Mouse (Mus musculus): ENCODE results near the gene Cxcl15. TPM values are rescaled to one million over a fixed set of nuclear protein-coding genes. Genes with fewer than 3 reads are reported as not detected.
A peak's percentile ranks its signal among the peaks of the same experiment; 100 is the strongest.
"Not testable (repeated sequence)": the region's sequence is repeated elsewhere in the genome, so short reads cannot be mapped to it uniquely, and the experiment has no call there.

The Cxcl15 gene
- polyA plus RNA-seq, 1 experiment from 2014 or later = 0.24 TPM

DNA sequence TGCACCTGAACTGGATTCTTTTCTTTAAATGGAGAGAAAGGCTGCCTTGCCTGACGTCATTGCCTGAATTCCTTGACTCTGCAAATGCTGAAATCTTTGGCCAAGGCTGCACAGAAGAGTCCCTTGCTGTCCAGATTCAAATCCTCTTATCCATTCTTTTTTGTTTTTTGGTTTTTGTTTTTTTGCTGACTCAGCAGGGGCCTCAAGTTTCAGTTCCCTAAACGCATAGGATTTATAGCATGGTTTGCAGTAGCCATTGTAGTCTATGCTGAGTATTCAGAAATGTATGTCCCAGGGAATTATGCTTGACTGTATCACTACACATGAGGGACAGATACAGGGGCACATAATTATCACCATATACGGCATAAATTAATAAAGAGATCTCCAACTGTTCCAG lies 23.0 kb upstream of the Cxcl15 start:
- WGBS = 71% methylated on average over 3 of the region's 3 CpGs
- Histone ChIP-seq H3K27ac (no peak overlapping the region), H3K36me3 (no peaks in the 10 kb centered on the region), H3K27me3 (no peaks in the 10 kb centered on the region), H3K4me3 (no peak overlapping the region), H3K4me2 (replicated peaks) (no peak overlapping the region), H3K9me3 (no peaks in the 10 kb centered on the region), H3K9ac (no peak overlapping the region), H3K4me1 (no peaks in the 10 kb centered on the region)
- ATAC-seq (ENCODE audit: insufficient number of reproducible peaks, insufficient read depth, low FRiP score, low TSS enrichment) = no peak

DNA sequence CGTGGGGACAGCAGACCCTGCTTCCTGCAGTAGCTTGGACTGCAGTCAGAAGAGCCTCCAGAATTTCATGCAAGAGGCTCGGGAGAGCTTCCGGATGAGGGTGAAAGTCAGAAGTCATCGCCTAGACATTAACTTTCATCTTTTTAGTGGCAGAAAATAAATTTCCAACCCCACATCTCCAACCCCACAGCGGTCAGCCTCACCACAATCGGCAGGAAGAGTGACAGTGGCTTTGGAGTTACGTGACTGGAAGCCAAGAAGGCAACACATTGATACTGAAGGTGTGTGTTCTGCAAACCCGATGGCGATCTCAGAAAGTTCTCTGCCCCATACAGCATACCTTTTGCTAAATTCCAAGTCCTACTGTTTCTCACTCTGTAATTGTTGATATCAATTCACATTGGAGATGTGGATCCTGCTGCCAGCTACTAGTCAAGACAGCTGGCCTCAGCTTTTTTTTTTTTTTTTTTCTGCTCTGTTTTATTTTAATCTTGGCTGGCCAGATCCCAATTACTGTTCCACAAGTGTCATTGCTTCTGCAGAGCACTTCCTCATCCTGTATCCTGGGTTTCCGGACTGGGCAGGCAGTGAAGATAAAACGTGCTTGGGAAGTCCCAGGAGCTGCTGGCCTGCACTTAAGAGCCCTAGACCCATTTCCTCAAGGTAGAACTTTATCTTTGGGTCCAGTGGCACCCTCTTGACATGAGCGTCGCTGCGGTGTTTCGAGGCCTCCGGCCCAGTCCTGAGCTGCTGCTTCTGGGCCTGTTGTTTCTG lies 22.3 kb upstream of the Cxcl15 start, which contains the start of gene Pf4:
Pf4 (plus strand) TSS at position 556 of the 774 bp plus-strand sequence.
- WGBS = 89% methylated on average over 16 of the region's 16 CpGs
- no peaks in the 10 kb centered on the region for H3K9me3 ChIP-seq
- no peaks in the 10 kb centered on the region for H3K36me3 ChIP-seq
- no peak for ATAC-seq (ENCODE audit: insufficient number of reproducible peaks, insufficient read depth, low FRiP score, low TSS enrichment)
- no peak within 1 kb of the TSS for H3K4me3 ChIP-seq
- no peaks in the 10 kb centered on the region for H3K4me1 ChIP-seq
- no peak within 1 kb of the TSS for H3K9ac ChIP-seq
- no peak within 1 kb of the TSS for H3K4me2 ChIP-seq (replicated peaks)
- H3K27ac ChIP-seq = no peak within 1 kb of the TSS
- H3K27me3 ChIP-seq = no peaks in the 10 kb centered on the region

DNA sequence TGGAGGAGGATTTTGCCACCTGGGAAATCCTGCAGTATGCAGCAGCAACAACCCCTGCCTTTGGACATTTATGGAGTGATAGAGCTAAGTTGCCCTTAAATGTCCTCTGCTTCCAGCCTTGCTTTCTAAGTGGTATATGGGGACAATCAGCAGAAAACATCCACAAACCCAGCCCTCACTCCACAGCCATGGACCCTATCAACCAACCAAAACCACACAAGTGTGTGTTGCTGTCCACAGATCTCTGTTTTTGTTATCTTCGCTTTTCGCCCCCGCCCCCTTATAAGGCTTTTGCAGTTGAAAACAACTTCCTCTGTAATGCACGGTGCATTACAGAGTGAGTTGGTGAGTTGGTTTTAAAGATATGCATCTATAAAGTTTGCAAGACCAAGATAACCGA lies 18.8 kb upstream of the Cxcl15 start:
- no peak overlapping the region for H3K27ac ChIP-seq
- WGBS = 88% methylated on average over 5 of the region's 5 CpGs
- no peaks in the 10 kb centered on the region for H3K27me3 ChIP-seq
- H3K4me2 ChIP-seq (replicated peaks) = no peak overlapping the region
- no peaks in the 10 kb centered on the region for H3K36me3 ChIP-seq
- no peak overlapping the region for H3K4me3 ChIP-seq
- no peaks in the 10 kb centered on the region for H3K9me3 ChIP-seq
- ATAC-seq (ENCODE audit: insufficient number of reproducible peaks, insufficient read depth, low FRiP score, low TSS enrichment) = no peak
- no peaks in the 10 kb centered on the region for H3K4me1 ChIP-seq
- no peak overlapping the region for H3K9ac ChIP-seq

DNA sequence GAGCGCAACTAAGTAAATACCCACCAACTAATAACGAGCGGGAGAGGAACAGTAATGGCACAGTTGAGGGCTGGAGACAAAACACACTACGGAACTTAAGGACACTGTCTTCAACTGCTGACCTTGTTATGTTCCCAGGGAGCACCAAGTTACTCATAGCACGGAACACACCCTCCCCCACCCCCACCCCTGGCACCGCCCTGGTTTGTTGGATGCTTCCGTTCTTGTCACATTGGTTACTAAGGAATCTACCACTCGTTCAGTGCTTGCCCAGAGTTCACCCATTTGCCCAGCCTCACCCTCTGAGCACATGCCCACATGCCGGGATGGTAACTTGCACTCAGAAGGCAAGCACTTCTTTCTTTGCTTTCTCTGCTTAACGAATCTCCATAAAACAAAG lies 16.7 kb upstream of the Cxcl15 start:
- ATAC-seq (ENCODE audit: insufficient number of reproducible peaks, insufficient read depth, low FRiP score, low TSS enrichment) = no peak

DNA sequence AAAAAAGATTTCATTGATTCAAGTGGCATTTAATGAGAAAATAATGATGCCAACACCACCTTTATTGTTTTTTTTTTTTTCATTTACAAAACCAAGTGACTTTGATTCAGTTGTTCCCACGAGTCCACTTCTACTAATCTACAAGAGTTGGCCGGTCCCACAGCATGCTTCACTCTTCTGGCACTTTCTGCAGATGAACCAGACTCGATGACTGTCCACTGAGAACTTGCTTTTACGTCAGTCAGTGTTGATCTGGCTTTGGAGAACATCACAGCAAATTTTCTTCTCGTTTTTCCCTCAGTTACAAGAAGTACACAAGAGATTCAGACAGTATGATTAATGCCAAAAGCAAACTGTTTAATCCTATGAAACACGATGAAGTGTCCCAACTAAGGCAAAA lies 15.5 kb upstream of the Cxcl15 start:
- Histone ChIP-seq H3K4me3 (no peak overlapping the region), H3K27me3 (no peaks in the 10 kb centered on the region), H3K36me3 (no peaks in the 10 kb centered on the region), H3K4me2 (replicated peaks) (no peak overlapping the region), H3K4me1 (no peaks in the 10 kb centered on the region), H3K9ac (no peak overlapping the region), H3K27ac (no peak overlapping the region), H3K9me3 (no peaks in the 10 kb centered on the region)
- WGBS = 86% methylated on average over 6 of the region's 6 CpGs
- no peak for ATAC-seq (ENCODE audit: insufficient number of reproducible peaks, insufficient read depth, low FRiP score, low TSS enrichment)

More for the DNA sequence above, 16.7 kb upstream of the Cxcl15 start:
- H3K36me3 ChIP-seq = no peaks in the 10 kb centered on the region
- H3K27me3 ChIP-seq = no peaks in the 10 kb centered on the region
- no peaks in the 10 kb centered on the region for H3K9me3 ChIP-seq
- no peak overlapping the region for H3K27ac ChIP-seq
- no peak overlapping the region for H3K4me2 ChIP-seq (replicated peaks)
- no peak overlapping the region for H3K4me3 ChIP-seq
- WGBS = 76% methylated on average over 10 of the region's 10 CpGs
- no peak overlapping the region for H3K9ac ChIP-seq
- H3K4me1 ChIP-seq = no peaks in the 10 kb centered on the region

DNA sequence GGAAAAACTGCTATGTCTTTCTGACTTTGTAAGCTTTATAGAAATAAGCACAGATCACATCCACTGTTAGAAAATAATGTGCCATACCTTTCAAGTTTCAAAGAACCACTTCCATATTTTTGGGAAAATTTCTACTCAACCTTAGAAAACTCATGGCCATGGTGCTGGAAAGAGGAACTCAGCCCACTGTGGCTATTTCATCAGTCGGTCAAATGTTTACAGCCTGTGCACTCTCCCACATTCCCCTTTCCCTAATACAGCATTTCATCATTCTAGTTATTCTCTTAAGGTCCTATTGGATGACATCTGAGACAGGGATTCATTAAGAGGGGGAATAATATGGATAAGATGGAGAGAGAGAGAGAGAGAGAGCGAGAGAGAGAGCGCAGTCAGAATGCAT lies 10.6 kb upstream of the Cxcl15 start:
- Histone ChIP-seq H3K4me2 (replicated peaks) (no peak overlapping the region), H3K9me3 (no peaks in the 10 kb centered on the region), H3K4me3 (no peak overlapping the region), H3K27me3 (no peaks in the 10 kb centered on the region), H3K27ac (no peak overlapping the region), H3K4me1 (no peaks in the 10 kb centered on the region), H3K36me3 (no peaks in the 10 kb centered on the region), H3K9ac (no peak overlapping the region)
- 75% methylated on average over 3 of the region's 3 CpGs for WGBS
- ATAC-seq (ENCODE audit: insufficient number of reproducible peaks, insufficient read depth, low FRiP score, low TSS enrichment) = no peak

DNA sequence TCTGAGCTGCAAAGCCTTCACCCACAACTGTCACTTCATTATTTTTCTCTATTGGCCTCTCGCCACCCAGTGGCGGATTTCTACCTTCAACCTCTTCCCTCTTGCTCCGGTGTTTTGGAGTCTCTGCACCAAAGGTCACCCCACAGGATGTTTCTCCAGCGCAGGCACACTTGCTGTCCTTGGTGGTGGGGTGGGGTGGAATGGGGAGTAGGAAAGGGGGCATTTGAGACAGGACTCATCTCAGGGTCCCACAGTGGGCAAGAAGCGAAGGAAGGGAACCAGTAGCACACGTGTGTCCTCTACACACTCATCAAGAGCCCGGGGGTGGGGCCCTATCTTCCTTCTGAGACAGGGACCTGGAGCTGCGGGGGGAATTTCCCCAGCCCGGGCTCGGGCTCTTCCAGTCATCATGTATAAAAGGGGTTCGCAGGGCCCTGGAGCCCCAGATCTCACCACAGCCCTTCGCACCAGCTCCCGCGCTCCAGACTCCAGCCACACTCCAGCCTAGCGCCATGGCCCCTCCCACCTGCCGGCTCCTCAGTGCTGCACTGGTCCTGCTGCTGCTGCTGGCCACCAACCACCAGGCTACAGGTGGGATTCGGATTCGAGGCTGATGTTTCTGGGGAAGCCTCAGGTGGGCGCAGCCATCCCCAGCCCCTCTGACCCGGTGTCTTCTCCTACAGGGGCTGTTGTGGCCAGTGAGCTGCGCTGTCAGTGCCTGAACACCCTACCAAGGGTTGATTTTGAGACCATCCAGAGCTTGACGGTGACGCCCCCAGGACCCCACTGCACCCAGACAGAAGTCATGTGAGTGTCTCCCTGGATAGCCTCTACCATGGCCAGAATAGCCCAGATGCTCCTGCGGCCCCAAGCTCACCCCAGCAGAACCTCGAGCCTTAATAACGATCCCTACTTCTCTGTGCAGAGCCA lies 8.4 kb upstream of the Cxcl15 start, which contains the start of gene Cxcl3:
Cxcl3 (plus strand) TSS at position 445 of the 930 bp plus-strand sequence.
- no peaks in the 10 kb centered on the region for H3K9me3 ChIP-seq
- WGBS = 13% methylated on average over 26 of the region's 26 CpGs
- ATAC-seq (ENCODE audit: insufficient number of reproducible peaks, insufficient read depth, low FRiP score, low TSS enrichment) = peak; percentile 87
- H3K36me3 ChIP-seq = no peaks in the 10 kb centered on the region
- H3K27me3 ChIP-seq = no peaks in the 10 kb centered on the region
- no peak within 1 kb of the TSS for H3K9ac ChIP-seq
- no peaks in the 10 kb centered on the region for H3K4me1 ChIP-seq
- H3K4me2 ChIP-seq (replicated peaks) = peak within 1 kb of the TSS; percentile 69
- no peak within 1 kb of the TSS for H3K27ac ChIP-seq
- peak within 1 kb of the TSS; percentile 28 for H3K4me3 ChIP-seq

DNA sequence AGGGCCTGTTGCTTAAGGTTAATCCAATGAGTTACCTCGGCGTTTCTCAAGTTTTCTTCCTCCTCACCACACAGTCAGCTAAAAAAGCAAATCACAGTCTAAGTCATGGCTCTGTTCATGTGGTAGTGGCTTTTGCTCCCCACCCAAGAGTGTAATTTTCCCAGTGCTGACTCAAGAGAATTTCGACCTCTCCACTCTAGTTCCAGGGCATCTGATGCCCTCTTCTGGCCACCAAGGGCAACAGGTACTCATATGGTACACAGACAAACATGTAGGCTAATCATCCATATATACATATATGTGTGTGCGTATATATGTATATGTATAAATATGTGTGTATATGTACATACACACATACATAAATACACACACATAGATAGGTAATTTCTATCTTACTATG lies 6.2 kb upstream of the Cxcl15 start:
- ATAC-seq (ENCODE audit: insufficient number of reproducible peaks, insufficient read depth, low FRiP score, low TSS enrichment) = no peak
- Histone ChIP-seq H3K27me3 (no peaks in the 10 kb centered on the region), H3K9me3 (no peaks in the 10 kb centered on the region), H3K4me2 (replicated peaks) (no peak overlapping the region), H3K4me3 (no peak overlapping the region), H3K4me1 (no peaks in the 10 kb centered on the region), H3K9ac (no peak overlapping the region), H3K36me3 (no peaks in the 10 kb centered on the region), H3K27ac (no peak overlapping the region)
- WGBS = 71% methylated on average over 4 of the region's 4 CpGs

DNA sequence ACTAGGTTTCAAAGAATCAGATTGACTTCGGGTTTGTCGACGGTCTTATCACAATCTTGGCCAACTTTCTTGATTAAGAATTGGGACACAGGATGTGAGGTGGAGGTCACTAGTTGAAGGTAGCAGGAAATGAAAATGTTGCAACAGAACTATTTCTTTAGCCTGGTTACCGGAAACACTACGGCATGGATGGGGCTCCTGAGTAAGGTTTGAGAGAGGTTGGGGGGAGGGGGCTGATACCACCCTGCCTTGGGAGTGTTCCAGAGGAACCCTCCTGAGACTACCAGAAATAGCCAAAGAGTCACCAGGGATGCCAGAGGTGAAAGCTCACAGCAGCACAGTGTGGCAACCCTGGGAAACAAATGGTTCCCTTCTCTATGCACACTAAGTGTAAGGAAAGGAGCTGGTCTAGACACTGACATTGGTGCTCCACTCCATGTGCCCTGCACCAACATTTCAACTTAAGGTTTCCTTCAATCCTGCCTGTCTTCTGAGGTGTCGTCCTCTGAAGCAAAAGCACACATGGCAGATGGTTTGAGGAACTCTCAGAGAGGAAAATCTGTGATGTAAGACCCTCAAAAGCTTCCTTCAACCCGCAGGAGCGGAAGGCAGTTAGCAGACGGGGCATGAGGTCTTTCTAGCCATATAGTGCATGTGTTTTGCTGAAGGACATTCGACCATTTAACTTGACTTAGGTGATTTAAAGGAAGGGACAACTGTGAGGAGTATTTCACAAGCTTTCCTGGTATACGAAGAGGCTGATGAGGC lies 4.8 kb upstream of the Cxcl15 start:
- Histone ChIP-seq H3K9me3 (no peaks in the 10 kb centered on the region), H3K27me3 (no peaks in the 10 kb centered on the region), H3K4me1 (no peaks in the 10 kb centered on the region), H3K27ac (no peak overlapping the region), H3K9ac (no peak overlapping the region), H3K36me3 (no peaks in the 10 kb centered on the region), H3K4me2 (replicated peaks) (no peak overlapping the region), H3K4me3 (no peak overlapping the region)
- ATAC-seq (ENCODE audit: insufficient number of reproducible peaks, insufficient read depth, low FRiP score, low TSS enrichment) = no peak
- WGBS = 84% methylated on average over 11 of the region's 11 CpGs

DNA sequence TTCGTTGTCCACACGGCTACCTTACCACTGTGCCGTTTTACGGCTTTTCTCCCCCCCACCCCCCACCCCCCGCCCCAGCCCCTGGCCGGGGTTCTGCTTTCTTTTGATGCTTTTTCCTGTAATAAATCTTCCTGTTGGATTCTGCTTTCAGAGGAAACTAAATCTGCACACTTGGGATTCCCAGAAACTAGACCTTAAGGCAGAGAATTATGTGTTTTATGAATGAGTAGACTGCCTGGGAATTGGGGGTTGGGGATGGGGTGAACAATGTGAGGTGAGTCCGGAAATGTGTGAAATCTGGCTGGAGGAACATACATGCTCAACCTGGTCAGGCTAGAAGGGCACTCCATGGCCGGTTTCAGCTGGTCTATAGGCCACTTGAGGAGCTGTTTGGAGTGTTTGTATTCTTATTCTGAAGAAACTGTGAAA lies 4.2 kb upstream of the Cxcl15 start:
- no peaks in the 10 kb centered on the region for H3K27me3 ChIP-seq
- H3K27ac ChIP-seq = no peak overlapping the region
- WGBS = 60% methylated on average over 8 of the region's 8 CpGs
- H3K9ac ChIP-seq = no peak overlapping the region
- no peak for ATAC-seq (ENCODE audit: insufficient number of reproducible peaks, insufficient read depth, low FRiP score, low TSS enrichment)
- H3K4me2 ChIP-seq (replicated peaks) = no peak overlapping the region
- no peaks in the 10 kb centered on the region for H3K9me3 ChIP-seq
- no peaks in the 10 kb centered on the region for H3K4me1 ChIP-seq
- H3K4me3 ChIP-seq = no peak overlapping the region
- H3K36me3 ChIP-seq = no peaks in the 10 kb centered on the region

DNA sequence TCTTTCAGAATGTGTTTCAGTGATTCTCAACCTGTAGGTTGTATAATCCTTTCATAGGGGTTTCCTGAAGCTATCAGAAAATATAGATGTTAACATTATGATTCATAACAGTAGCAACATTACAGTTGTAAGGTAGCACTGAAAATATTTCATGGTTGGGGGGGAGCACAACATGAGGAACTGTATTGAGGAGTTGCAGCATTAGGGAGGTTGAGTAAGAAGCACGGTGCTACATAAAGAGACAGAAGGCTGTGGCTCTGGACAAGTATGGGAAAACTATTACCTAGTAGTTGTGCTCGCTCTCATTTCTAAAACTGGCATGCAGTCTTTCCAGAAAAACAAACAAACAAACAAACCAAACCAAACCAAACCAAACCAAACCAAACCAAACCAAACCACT lies 1.1 kb downstream of the Cxcl15 start:
- H3K4me3 ChIP-seq; H3K27ac ChIP-seq; H3K4me1 ChIP-seq; ATAC-seq (ENCODE audit: insufficient number of reproducible peaks, insufficient read depth, low FRiP score, low TSS enrichment); H3K9me3 ChIP-seq; H3K9ac ChIP-seq; H3K36me3 ChIP-seq; H3K4me2 ChIP-seq (replicated peaks); H3K27me3 ChIP-seq: not testable (repeated sequence)
- 92% methylated on average over 2 of the region's 2 CpGs for WGBS

Data from embryonic facial prominence, embryonic 12.5 days (tissue).